In the genomic region with DNA sequence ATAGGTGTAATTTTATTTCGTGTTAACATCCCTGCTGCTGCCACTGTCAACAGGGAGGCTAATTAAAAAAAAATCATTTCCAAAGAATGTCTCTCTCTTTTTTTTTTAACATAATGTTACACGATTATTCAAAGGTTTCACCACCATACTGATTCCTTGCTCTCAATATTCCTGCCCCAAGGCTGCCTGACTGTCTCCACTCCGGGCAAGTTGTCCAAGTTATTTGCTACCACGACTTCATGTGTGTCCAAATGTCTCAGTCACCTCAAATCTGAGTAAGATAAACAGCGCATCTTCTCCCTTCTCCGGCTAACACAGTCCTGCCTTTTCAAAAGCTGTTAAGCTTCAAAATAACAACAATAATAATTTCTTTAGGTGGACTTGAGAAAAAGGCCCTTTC, we compare ENCODE assay signal across 8 mouse cellular contexts.
A peak's percentile ranks its signal among the peaks of the same experiment; 100 is the strongest.
DNase-seq lines count a peak whose midpoint lies in the region; ATAC-seq and TF ChIP-seq lines count a peak whose summit lies in the region.

No protein-coding gene starts in this region.

- peak overlapping the region; percentile 98 for H3K27ac ChIP-seq in heart, adult 2 months
- no peak overlapping the region for H3K27ac ChIP-seq in forebrain, embryonic 12.5 days
- peak overlapping the region; percentile 100 for H3K27ac ChIP-seq in limb, embryonic 13.5 days

- H3K36me3 ChIP-seq in heart, adult 2 months (ENCODE audit: control insufficient read depth, insufficient read depth, low read length): peaks cover 11% of the 10 kb centered on the region
- no peaks in the 10 kb centered on the region for H3K36me3 ChIP-seq in forebrain, embryonic 12.5 days (replicated peaks)
- peaks cover 4% of the 10 kb centered on the region; the same call in 1 of the 2 replicates for H3K36me3 ChIP-seq in limb, embryonic 13.5 days

- peak overlapping the region; percentile 86 for H3K4me3 ChIP-seq in heart, adult 2 months
- peak overlapping the region; percentile 48 for H3K4me3 ChIP-seq in forebrain, embryonic 12.5 days (replicated peaks)
- H3K4me3 ChIP-seq in limb, embryonic 13.5 days: peak overlapping the region; percentile 75

- H3K4me1 ChIP-seq in heart, adult 2 months (ENCODE audit: control insufficient read depth, insufficient read depth, low read length): peaks cover 2% of the 10 kb centered on the region; the same call in 1 of the 2 replicates
- H3K4me1 ChIP-seq in forebrain, embryonic 12.5 days: peaks cover 22% of the 10 kb centered on the region
- peaks cover 30% of the 10 kb centered on the region for H3K4me1 ChIP-seq in limb, embryonic 13.5 days

- no peaks in the 10 kb centered on the region for H3K27me3 ChIP-seq in heart, adult 2 months (ENCODE audit: control insufficient read depth, insufficient read depth, low read length)
- H3K27me3 ChIP-seq in forebrain, embryonic 12.5 days: peaks cover 19% of the 10 kb centered on the region
- no peaks in the 10 kb centered on the region for H3K27me3 ChIP-seq in limb, embryonic 13.5 days

- H3K79me2 ChIP-seq in heart, adult 2 months (replicated peaks; ENCODE audit: control insufficient read depth, insufficient read depth, low read length): no peaks in the 10 kb centered on the region; the same call in 1 of the 2 replicates

- TF ChIP-seq CTCF in heart, adult 2 months (IDR thresholded peaks at IDR 0.05): no peak

- H3K9ac ChIP-seq in heart, adult 2 months (ENCODE audit: low read depth, low read length): peak overlapping the region; percentile 86
- peak overlapping the region; percentile 52; the same call in 1 of the 2 replicates for H3K9ac ChIP-seq in forebrain, embryonic 12.5 days
- peak overlapping the region; percentile 99 for H3K9ac ChIP-seq in limb, embryonic 13.5 days

- DNase-seq in heart, adult 2 months: peak in 1 of 2 experiments; percentile 17
- no peak for DNase-seq in heart, adult 9 months (ENCODE audit: low spot score in 2 of 2)
- peak; percentile 34 for DNase-seq in 3T3-L1 (ENCODE audit: low read depth, low spot score)
- DNase-seq in adrenal gland, postnatal 14 days: no peak
- DNase-seq in left cerebral cortex, postnatal 36 days (ENCODE audit: low spot score in 2 of 2): no peak
- no peak for DNase-seq in right cerebral cortex, postnatal 36 days (ENCODE audit: low spot score in 2 of 2)

- no peak for ATAC-seq in forebrain, embryonic 12.5 days (ENCODE audit: low FRiP score)
- no peak for ATAC-seq in limb, embryonic 13.5 days (ENCODE audit: low FRiP score, low read depth)

- WGBS in heart, adult 2 months: 14% methylated on average over 6 of the region's 6 CpGs
- WGBS in forebrain, embryonic 12.5 days: 3% methylated on average over 6 of the region's 6 CpGs
- WGBS in limb, embryonic 13.5 days: 3% methylated on average over 6 of the region's 6 CpGs

- intact Hi-C loops in heart, adult 2 months (cut with DNase I): loop anchor here (2.0 to 10.0 kb wide), 5 partner anchors 35 to 233 kb away; no protein-coding TSS in a partner anchor
- intact Hi-C loops in left cerebral cortex, postnatal 36 days (cut with DNase I): loop anchor here (10.0 kb wide), 3 partner anchors 197 to 503 kb away; no protein-coding TSS in a partner anchor

- no peak for TF ChIP-seq EP300 in heart, adult 2 months (IDR thresholded peaks at IDR 0.05; ENCODE audit: insufficient read depth, low read depth, low read length)

- peak overlapping the region; percentile 89 for H3K4me2 ChIP-seq in forebrain, embryonic 12.5 days
- H3K4me2 ChIP-seq in limb, embryonic 13.5 days (replicated peaks): peak overlapping the region; percentile 85

- TF ChIP-seq POLR2A in heart, adult 2 months (IDR thresholded peaks at IDR 0.05; ENCODE audit: insufficient read depth, low read depth, low read length): no peak

- no peaks in the 10 kb centered on the region for H3K9me3 ChIP-seq in forebrain, embryonic 12.5 days
- no peaks in the 10 kb centered on the region for H3K9me3 ChIP-seq in limb, embryonic 13.5 days
